In the genomic region with DNA sequence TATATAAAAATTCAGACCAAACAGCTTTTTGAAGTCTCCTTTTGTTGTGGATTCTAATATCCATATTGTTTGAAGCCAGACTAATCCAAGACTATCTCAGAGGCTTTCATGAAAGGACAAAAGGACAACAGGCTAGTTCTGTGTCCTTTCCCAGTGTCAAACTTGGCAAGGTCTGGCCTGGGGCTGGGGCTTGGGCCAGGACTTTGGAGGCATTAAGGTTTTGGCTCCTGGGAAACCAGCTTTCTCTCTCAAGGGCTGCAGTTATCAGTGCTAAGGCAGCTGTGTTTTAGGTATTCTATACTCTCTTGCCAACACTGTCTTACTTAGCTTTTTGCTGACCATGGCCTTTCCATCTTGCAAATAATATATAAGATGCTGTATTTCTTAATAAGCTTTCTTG, we compare ENCODE assay signal across 11 mouse cellular contexts.
DNase-seq lines count a peak whose midpoint lies in the region; ATAC-seq and TF ChIP-seq lines count a peak whose summit lies in the region.
"Had no signal": no experiment of that assay in that cellular context is flagged by ENCODE, and none has a peak within 500 bp of the region (broad histone marks: within the 10 kb centered on the region; RNA-seq: fewer than 3 reads in every experiment).

No protein-coding gene starts in this region.

- no peak for TF ChIP-seq EP300 in heart, adult 2 months (IDR thresholded peaks at IDR 0.05; ENCODE audit: insufficient read depth, low read depth, low read length)

- no peak overlapping the region for H3K27ac ChIP-seq in forebrain, embryonic 14.5 days (ENCODE audit: low read depth, low read length)
- no peak overlapping the region for H3K27ac ChIP-seq in forebrain, embryonic 11.5 days (ENCODE audit: low read depth, low read length)
- peak overlapping the region; percentile 70 for H3K27ac ChIP-seq in heart, adult 2 months
- H3K27ac ChIP-seq in liver, embryonic 11.5 days (ENCODE audit: low read depth, low read length) = no peak overlapping the region

- DNase-seq in forebrain, embryonic 14.5 days (ENCODE audit: low spot score) = peak; percentile 31
- DNase-seq in forebrain, embryonic 11.5 days (ENCODE audit: low spot score) = no peak
- peak; percentile 16 for DNase-seq in lung, postnatal 10 days
- DNase-seq in lung, adult 2 months = no peak
- peak; percentile 66 to 76 for DNase-seq in heart, adult 2 months
- peak; percentile 2 for DNase-seq in ovary, postnatal 10 days (ENCODE audit: low spot score)
- DNase-seq in yolk sac, embryonic 10.5 days (ENCODE audit: low spot score) = no peak
- DNase-seq in liver, embryonic 11.5 days (ENCODE audit: low spot score) = no peak
- DNase-seq: spleen, adult 18-20 months had no signal

- no peaks in the 10 kb centered on the region for H3K27me3 ChIP-seq in forebrain, embryonic 14.5 days (replicated peaks; ENCODE audit: control insufficient read depth, insufficient read depth, low read length)
- no peaks in the 10 kb centered on the region for H3K27me3 ChIP-seq in forebrain, embryonic 11.5 days (ENCODE audit: control insufficient read depth, insufficient read depth, low read length)
- H3K27me3 ChIP-seq in heart, adult 2 months (ENCODE audit: control insufficient read depth, insufficient read depth, low read length) = no peaks in the 10 kb centered on the region
- H3K27me3 ChIP-seq in liver, embryonic 11.5 days (replicated peaks; ENCODE audit: control insufficient read depth, insufficient read depth, low read length) = no peaks in the 10 kb centered on the region
- H3K27me3 ChIP-seq: megakaryocyte, embryonic 14.5 days had no signal

- intact Hi-C loops in heart, adult 2 months (cut with DNase I) = no loop called here

- no peaks in the 10 kb centered on the region for H3K9me3 ChIP-seq in forebrain, embryonic 14.5 days (replicated peaks; ENCODE audit: control insufficient read depth, low read length)
- H3K9me3 ChIP-seq in forebrain, embryonic 11.5 days (ENCODE audit: control insufficient read depth, low read length) = no peaks in the 10 kb centered on the region
- no peaks in the 10 kb centered on the region for H3K9me3 ChIP-seq in liver, embryonic 11.5 days (ENCODE audit: control insufficient read depth, low read length)
- H3K9me3 ChIP-seq: megakaryocyte, embryonic 14.5 days had no signal

- H3K4me2 ChIP-seq in forebrain, embryonic 14.5 days (ENCODE audit: low read length) = no peak overlapping the region
- H3K4me2 ChIP-seq in forebrain, embryonic 11.5 days (ENCODE audit: low read depth, low read length, severe bottlenecking) = no peak overlapping the region
- no peak overlapping the region for H3K4me2 ChIP-seq in liver, embryonic 11.5 days

- no peak for TF ChIP-seq POLR2A in lung, adult 2 months (IDR thresholded peaks at IDR 0.05; ENCODE audit: borderline replicate concordance, extremely low read depth, low read depth, low read length)
- no peak for TF ChIP-seq POLR2A in heart, adult 2 months (IDR thresholded peaks at IDR 0.05; ENCODE audit: insufficient read depth, low read depth, low read length)

- no peak overlapping the region for H3K9ac ChIP-seq in forebrain, embryonic 14.5 days (ENCODE audit: low read length)
- H3K9ac ChIP-seq in forebrain, embryonic 11.5 days (ENCODE audit: low read length) = no peak overlapping the region
- H3K9ac ChIP-seq in heart, adult 2 months (ENCODE audit: low read depth, low read length) = no peak overlapping the region
- H3K9ac ChIP-seq in liver, embryonic 11.5 days (ENCODE audit: low read depth, low read length) = no peak overlapping the region

- H3K4me3 ChIP-seq in forebrain, embryonic 14.5 days (ENCODE audit: low read depth, low read length) = no peak overlapping the region
- no peak overlapping the region for H3K4me3 ChIP-seq in forebrain, embryonic 11.5 days (ENCODE audit: low read depth, low read length)
- H3K4me3 ChIP-seq in lung, adult 2 months (replicated peaks; ENCODE audit: extremely low read depth, low read depth, low read length) = no peak overlapping the region
- H3K4me3 ChIP-seq in heart, adult 2 months = no peak overlapping the region
- H3K4me3 ChIP-seq in liver, embryonic 11.5 days (ENCODE audit: low read depth, low read length) = no peak overlapping the region
- H3K4me3 ChIP-seq: erythroblast, embryonic 14.5 days; megakaryocyte, embryonic 14.5 days had no signal

- no peak for ATAC-seq in forebrain, embryonic 14.5 days
- ATAC-seq in forebrain, embryonic 11.5 days (replicated peaks; ENCODE audit: low FRiP score) = no peak
- no peak for ATAC-seq in liver, embryonic 11.5 days (replicated peaks; ENCODE audit: low FRiP score)

- no peaks in the 10 kb centered on the region for H3K79me2 ChIP-seq in heart, adult 2 months (replicated peaks; ENCODE audit: control insufficient read depth, insufficient read depth, low read length)

- peaks cover 14% of the 10 kb centered on the region for H3K36me3 ChIP-seq in forebrain, embryonic 14.5 days (ENCODE audit: control insufficient read depth, insufficient read depth, low read length)
- H3K36me3 ChIP-seq in forebrain, embryonic 11.5 days (ENCODE audit: control insufficient read depth, insufficient read depth, low read length) = no peaks in the 10 kb centered on the region
- H3K36me3 ChIP-seq in heart, adult 2 months (ENCODE audit: control insufficient read depth, insufficient read depth, low read length) = peaks cover 6% of the 10 kb centered on the region
- H3K36me3 ChIP-seq in liver, embryonic 11.5 days (ENCODE audit: control insufficient read depth, insufficient read depth, low read length) = no peaks in the 10 kb centered on the region

- TF ChIP-seq CTCF in lung, adult 2 months (IDR thresholded peaks at IDR 0.05; ENCODE audit: insufficient read depth, low read length) = no peak
- no peak for TF ChIP-seq CTCF in heart, adult 2 months (IDR thresholded peaks at IDR 0.05)

- H3K4me1 ChIP-seq in forebrain, embryonic 14.5 days (ENCODE audit: control insufficient read depth, insufficient read depth, low read length) = no peaks in the 10 kb centered on the region
- H3K4me1 ChIP-seq in forebrain, embryonic 11.5 days (replicated peaks; ENCODE audit: control insufficient read depth, insufficient read depth, low read length) = no peaks in the 10 kb centered on the region
- H3K4me1 ChIP-seq in lung, adult 2 months (ENCODE audit: control insufficient read depth, insufficient read depth, low read length) = no peaks in the 10 kb centered on the region
- peaks cover 3% of the 10 kb centered on the region for H3K4me1 ChIP-seq in heart, adult 2 months (ENCODE audit: control insufficient read depth, insufficient read depth, low read length)
- no peaks in the 10 kb centered on the region for H3K4me1 ChIP-seq in liver, embryonic 11.5 days (replicated peaks; ENCODE audit: control insufficient read depth, insufficient read depth, low read length)
- H3K4me1 ChIP-seq: megakaryocyte, embryonic 14.5 days had no signal

Comparison
In these comparisons a context has a peak if more than half of its experiments do, and no peak if none do; other contexts are left out.
1. DNase-seq: peak in forebrain, embryonic 14.5 days (single experiment), lung, postnatal 10 days (single experiment), heart, adult 2 months (2 of 2) and ovary, postnatal 10 days (single experiment); none in forebrain, embryonic 11.5 days (single experiment), lung, adult 2 months (single experiment), yolk sac, embryonic 10.5 days (single experiment) and liver, embryonic 11.5 days (single experiment).